Mouse (Mus musculus): ENCODE data around the gene Gja1.

DNA sequence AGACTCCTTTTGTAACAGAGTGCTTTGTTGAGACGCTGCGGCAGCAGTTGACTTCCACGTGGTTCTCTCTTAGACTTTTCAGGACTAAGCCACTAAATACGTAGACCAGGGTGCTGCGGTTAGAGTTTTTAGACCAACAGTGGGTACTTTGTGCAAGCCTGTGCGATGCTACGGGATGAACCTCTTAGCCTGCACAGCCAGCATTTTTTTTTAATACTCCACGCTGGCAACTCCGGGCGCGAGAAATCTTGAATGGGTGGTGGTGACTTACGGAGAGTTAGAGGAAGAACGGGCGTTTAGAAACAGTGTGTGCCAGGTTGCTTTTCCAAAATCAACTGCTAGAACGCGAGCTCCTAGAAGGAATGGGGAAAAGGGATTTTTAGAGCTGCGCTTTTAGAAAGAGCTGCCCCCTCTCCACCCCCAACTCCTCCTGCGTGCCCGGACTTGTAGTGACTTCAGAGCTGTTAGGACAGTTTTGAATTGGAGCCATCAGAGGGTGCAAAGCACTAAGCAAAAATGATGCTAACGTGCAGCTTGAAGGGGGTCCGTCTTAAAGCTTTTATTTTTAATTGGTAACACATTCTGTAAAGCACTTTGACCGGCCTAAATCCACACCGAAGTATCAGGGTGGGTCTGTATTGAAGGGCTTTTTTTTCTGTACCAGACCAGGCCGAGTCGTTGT lies 977 bp downstream of the Gja1 start:
- TF ChIP-seq CTCF (IDR thresholded peaks at IDR 0.05; ENCODE audit: extremely low read depth, insufficient read depth, low read length) = no peak
- TF ChIP-seq POLR2A (IDR thresholded peaks at IDR 0.05; ENCODE audit: extremely low read depth, insufficient read depth, low read length) = no peak
